Mouse (Mus musculus) testis, postnatal 14 days (tissue): ENCODE measurements around the gene Dlg1.
"Not testable (repeated sequence)": the region's sequence is repeated elsewhere in the genome, so short reads cannot be mapped to it uniquely, and the experiment has no call there.

Experiments
- DNase-seq: peaks from one replicate; pipeline ENCODE4 v3.0.0; 2021; ENCODE audit warnings: low spot score

The Dlg1 gene

DNA sequence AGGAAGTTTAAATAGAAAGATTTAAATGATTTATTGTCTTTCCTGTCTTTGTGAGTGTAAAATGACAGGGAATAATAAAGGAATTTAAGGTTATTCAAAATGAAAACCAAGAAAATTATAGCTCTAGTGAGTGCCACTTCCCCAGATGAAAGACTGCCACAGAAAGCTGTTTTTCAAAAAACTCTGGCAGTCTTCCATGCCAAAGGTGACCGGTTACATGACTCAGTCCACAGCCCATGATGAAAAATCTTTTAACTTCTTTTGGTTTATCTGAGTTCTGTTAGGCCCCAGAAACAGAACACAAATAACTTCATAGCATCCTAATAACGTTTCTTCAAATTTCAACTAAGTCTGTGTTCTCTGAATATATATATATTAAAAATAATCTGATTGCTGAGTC lies 7.7 kb upstream of the Dlg1 start:
- DNase-seq: no peak

- peak; percentile 58 for DNase-seq
Measured at GRCm38 (mm10) chr16:31657502-31657901, 5.7 kb upstream of the Dlg1 start.

DNA sequence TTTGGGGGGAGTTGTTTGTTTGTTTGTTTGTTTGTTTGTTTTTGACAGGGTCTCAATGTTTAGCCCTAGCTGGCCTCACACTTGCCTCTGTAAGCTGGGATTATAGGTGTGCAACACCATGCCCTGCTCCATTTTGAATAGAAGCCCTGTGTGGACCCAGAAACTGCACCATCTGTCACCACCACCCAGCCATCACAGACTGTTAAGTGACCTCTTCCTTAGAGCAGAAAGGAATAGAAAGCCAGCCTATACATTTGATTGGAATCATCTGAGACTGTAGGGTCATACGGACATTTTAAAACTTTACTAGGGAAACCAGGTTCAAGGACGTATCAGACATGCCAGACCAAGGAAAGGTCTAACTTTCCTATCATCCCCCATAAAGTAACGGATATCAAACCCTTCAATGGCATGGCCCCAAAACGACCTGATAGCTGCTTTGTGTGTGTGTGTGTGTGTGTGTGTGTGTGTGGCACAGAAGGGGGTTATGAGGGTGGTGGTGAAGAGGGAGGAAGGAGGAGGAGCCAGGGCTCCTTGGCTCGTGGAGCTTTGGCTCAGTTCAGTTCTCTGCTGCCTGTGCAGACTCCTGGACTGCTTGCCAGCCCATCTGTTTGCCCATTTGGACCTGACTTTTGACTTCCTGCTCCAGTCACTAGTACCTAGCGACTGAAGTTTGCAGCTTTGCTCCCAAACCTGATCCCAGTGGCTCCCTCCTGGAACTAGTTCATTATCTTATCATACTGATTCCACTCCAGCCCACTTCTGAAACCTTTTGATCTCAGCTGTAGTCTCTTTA lies 4.5 kb upstream of the Dlg1 start:
- DNase-seq: no peak

DNA sequence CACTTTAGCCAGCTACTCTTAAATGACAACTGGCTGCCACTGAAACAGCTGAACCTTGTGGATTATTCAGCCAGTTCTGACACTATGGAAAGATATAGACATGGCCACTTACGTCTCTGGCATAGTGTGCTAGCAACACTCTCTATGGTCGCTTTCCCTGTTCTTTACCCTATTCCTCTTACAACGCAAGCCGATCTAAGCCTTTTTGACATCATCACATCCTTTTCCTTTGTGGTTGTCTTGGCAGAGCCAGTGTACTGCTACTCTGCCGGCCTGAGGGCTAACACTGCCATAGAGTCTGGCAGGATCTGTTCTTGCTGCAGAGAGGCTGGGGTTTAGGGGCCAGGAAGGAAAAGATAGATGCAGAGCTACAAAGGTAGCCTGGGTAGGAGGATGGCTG lies 3.8 kb upstream of the Dlg1 start:
- no peak for DNase-seq

DNA sequence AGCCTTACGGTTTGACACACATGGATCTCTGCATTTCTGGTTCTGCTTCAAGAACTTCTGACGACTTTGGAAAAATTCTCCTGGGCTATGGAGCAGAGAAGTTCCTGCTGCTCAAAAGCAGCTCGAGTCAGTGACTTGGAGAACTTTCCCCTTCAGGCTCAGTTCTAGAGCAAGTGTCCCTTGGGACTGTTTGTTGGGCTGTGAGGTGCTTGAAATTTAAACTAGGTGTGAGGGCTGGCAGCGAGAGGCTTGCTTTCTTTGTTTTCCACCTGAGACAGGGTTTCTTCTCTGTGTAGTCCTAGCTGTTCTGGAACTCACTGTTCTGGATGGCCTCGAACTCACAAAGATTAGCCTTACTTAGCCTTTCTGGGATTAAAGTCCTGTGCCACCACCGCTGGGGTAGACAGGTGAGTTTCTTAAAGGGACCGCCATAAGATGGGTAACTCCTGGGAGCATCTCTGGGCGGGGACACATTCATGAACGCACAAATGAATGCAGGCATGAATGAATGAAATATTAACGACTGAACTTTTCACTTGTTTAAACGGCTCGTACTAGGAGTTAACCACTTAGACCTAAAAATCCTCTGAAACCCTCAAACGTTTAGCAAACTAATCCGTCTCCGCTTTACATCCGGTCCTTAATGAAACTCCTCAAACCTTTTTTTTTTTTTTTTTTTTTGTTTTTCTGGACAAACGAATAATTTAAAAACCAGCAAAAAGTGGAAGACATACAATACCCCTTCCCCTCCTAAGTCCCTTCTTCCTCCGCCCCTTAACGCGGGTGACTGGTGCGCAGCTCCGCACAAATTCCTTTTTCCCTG lies 476 bp upstream of the Dlg1 start:
- no peak for DNase-seq

- no peak for DNase-seq
Measured at GRCm38 (mm10) chr16:31664287-31664597, 999 bp downstream of the Dlg1 start.

DNA sequence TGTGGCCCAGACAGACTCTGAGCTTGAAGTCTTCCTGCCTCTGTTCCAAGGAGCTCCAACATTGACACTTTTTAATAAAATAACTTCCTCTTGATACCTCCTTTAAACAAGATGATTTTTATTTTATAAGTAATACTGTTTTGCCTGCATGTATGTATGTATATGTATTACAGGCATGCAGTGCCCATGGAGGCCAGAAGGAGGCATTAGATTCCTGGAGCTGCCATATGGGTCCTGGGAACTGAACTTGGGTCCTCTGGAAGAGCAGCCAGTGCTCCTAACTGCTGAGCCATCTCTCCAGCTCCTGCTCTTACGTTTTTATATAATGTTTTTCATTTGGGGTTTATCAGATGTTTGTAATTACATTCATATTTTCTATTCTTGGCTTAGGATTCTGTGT lies 9.0 kb downstream of the Dlg1 start:
- DNase-seq: no peak

DNA sequence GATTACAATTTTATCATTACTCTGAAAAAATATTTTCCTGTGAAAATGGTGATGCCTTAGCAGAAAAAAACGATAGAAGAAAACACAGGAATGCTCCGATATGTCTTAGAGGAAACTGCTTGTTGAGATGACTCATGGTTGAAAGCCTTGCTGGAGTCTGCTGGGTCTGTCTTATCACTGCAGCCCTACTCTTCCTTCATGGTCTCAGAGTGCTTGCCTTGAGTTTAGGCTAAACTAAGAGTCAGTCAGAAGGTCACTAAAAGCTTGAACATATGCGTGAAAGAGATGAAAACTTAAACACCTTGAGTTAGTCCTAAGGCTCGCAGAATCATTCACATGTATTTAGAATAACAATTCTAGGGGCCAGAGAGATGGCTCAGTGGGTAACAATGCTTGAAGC lies 14.2 kb downstream of the Dlg1 start:
- DNase-seq: no peak

DNA sequence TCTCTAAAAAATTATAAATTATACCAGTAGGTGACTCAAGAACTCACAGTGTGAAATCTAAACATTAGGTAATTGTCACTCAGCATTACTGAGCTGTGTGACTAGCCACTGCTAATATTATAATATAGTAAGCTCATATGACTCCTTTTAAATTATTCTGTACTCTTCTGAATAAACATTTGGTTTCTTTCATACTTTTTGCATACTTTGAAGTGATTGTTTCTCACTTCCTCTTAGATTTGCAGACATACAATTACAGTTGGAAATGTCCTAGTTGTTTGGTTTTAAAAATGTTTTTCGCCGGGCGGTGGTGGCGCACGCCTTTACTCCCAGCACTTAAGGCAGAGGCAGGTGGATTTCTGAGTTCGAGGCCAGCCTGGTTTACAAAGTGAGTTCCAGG lies 19.0 kb downstream of the Dlg1 start:
- DNase-seq: no peak

GRCm38 (mm10) chr16:31683670-31684430 lies 20.6 kb downstream of the Dlg1 start:
- DNase-seq: no peak

DNA sequence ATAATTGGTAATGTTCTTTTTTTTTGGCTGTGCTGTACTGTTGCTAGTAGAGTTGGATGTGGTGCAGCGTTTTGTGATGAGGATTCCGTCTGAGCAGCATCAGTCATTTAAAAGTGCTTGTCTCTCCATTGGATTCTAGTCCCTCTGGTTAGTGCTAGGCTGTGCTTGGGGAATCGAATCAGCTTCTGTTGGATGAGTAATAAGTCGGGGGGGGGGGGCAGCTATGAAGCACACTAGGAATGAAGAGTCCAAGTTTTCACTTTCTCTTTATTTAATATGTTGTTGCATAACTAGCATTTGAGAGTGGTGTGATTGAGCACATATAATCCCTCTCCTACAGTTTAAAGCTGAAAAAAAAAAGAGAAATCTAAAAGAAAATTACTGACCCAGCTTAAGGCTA lies 21.5 kb downstream of the Dlg1 start:
- no peak for DNase-seq

DNA sequence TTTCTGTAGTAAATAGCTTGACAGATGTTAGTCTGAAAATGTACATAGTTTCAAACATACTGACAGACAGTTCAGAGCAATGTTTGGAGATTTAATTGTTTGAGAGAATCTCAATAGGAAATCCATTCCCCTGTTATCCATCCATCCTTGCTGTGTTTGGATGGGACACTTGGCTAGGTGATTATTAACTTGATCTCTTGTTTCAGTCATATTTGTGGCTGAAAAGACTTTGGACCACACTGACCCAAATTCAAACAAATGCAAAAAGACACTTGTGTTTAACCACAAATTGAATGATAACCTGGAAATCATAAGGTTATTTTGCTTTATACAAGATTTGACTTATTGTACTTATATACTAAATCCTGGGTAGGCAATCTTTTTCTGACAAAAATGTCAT lies 24.5 kb downstream of the Dlg1 start:
- DNase-seq: no peak

- no peak for DNase-seq
Measured at GRCm38 (mm10) chr16:31695286-31696020, 32.2 kb downstream of the Dlg1 start.

DNA sequence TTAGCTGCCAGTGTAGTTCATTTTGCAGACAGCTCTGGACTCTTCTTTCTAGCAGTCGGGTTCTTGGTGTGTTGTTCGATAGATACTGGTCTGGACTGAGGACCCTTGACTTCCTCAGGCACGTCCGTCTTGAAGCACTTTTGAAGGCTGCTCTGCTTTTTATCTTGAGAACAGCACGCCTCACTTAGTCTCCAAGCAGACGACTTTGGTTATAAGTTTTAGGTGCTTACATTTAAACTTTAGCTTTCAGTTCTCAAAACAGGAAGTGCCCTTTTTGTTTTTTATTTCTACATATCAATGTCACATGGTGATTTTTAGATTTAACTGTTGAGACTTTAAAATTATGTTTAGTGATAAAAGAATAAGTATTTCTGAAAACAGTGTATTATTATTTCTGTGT lies 33.1 kb downstream of the Dlg1 start:
- DNase-seq: no peak

DNA sequence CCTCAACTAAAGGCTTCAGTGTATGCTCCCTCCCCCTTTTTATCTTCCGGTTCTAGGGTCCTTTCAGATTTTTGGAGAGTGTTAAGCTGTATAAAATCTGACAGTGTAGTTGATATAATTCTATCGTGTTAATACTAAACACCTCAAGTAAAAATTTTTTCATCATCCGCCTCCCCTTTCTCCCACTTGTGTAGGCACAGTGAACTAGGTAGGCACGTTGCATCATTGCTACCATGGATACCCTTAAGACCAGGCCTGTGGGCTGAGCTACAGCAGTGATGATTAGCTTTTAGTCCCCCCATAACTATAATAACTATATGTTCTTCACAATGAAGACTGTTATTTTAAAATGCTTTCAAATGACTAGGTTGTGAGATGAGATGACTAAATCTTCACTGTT lies 34.1 kb downstream of the Dlg1 start:
- DNase-seq: no peak

- no peak for DNase-seq
Measured at GRCm38 (mm10) chr16:31705213-31705612, 42.0 kb downstream of the Dlg1 start.

- no peak for DNase-seq
Measured at GRCm38 (mm10) chr16:31705904-31706303, 42.7 kb downstream of the Dlg1 start.

GRCm38 (mm10) chr16:31707326-31707725 lies 44.1 kb downstream of the Dlg1 start:
- no peak for DNase-seq

DNA sequence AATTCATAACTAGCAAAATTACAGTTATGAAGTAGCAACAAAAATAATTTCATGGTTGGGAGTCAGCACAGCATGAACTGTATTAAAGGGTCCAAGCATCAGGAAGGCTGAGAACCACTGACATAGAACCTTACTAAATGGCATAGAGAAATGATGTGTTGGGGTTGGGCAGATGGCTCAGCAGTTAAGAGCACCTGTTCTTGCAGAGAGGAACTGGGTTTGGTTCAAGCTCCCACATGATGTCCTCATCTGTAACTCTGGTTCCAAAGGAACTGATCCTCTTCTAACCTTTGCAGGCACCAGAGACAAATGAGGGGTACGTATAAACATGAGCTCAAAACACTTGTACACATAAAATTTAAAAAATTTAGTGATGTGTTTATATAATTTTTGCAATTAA lies 59.7 kb downstream of the Dlg1 start:
- no peak for DNase-seq

DNA sequence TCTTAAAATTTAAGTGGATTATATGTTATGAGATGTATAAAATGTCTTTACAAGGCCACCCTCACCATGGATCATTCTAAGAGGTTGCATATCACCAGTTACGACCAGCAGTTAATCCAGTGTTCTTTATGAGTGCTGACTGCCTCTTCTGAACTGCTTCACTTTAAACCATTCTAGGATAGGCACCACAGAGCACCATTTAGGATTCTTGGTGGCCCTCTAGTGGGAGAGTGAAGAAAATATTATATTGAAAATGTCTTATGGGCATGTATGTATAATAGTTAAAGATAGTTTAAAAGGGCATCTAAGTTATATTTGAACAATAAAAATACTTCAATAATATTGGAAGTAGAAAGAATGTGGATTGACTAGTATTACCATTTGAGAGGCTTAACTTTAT lies 60.9 kb downstream of the Dlg1 start:
- no peak for DNase-seq

GRCm38 (mm10) chr16:31724818-31725217 lies 61.6 kb downstream of the Dlg1 start:
- DNase-seq: no peak

- DNase-seq: not testable (repeated sequence)
Measured at GRCm38 (mm10) chr16:31730971-31731370, 67.7 kb downstream of the Dlg1 start.
